Mouse (Mus musculus) limb, embryonic 13.5 days (tissue): ENCODE measurements around the gene Cask. TPM values are rescaled to one million over a fixed set of nuclear protein-coding genes. Genes with fewer than 3 reads are reported as not detected.

ENCODE experiments used
- ATAC-seq: fragments of 200-750 bp; cut with Nextera tagmentation; 2 replicates; pipeline ENCODE4 v1.8.0; 2017; ENCODE audit warnings: low read depth, moderate number of reproducible peaks, moderate TSS enrichment; ENCODE audit not compliant: low FRiP score
- H3K27ac ChIP-seq: fragments of 300-500 bp; sonication (generic); 2 replicates; pipeline ENCODE4 v1.5.1; 2015; ENCODE audit warnings: inconsistent platforms, mild to moderate bottlenecking, moderate library complexity
- H3K27me3 ChIP-seq: fragments of 300-500 bp; sonication (generic); 2 replicates; pipeline ENCODE4 v1.6.1; 2015; ENCODE audit warnings: mild to moderate bottlenecking, inconsistent platforms
- H3K36me3 ChIP-seq: fragments of 300-500 bp; sonication (generic); 2 replicates; pipeline ENCODE4 v1.6.1; 2015; ENCODE audit warnings: inconsistent platforms, mild to moderate bottlenecking, moderate library complexity
- H3K4me1 ChIP-seq: fragments of 300-500 bp; sonication (generic); 2 replicates; pipeline ENCODE4 v1.6.1; 2015; ENCODE audit warnings: inconsistent platforms
- H3K4me2 ChIP-seq: fragments of 300-500 bp; sonication (generic); replicated peaks from 2 replicates; pipeline ENCODE4 v1.6.1; 2015; ENCODE audit warnings: inconsistent platforms, mild to moderate bottlenecking, moderate library complexity
- H3K4me3 ChIP-seq: fragments of 300-500 bp; sonication (generic); 2 replicates; pipeline ENCODE4 v1.5.1; 2015; ENCODE audit warnings: moderate library complexity, mild to moderate bottlenecking, inconsistent platforms
- H3K9ac ChIP-seq: fragments of 300-500 bp; sonication (generic); 2 replicates; pipeline ENCODE4 v1.6.1; 2015; ENCODE audit warnings: mild to moderate bottlenecking, inconsistent platforms
- H3K9me3 ChIP-seq: fragments of 300-500 bp; sonication (generic); 2 replicates; pipeline ENCODE4 v1.6.1; 2016; ENCODE audit warnings: inconsistent platforms
- WGBS: fragments of 180-500 bp; shearing (Covaris S2); methylation state at CpG from one replicate; pipeline ENCODE4 v1.1.7; 2015; 5-methylcytosine and 5-hydroxymethylcytosine counted together
- polyA plus RNA-seq: library from polyadenylated mRNA; unstranded; fragments of >200 nt; fragmentation: Nextera tagmentation; extraction: Ambion mirVana; gene quantifications from 2 replicates; pipeline ENCODE4 v1.2.1, GENCODE M21; 2015

Gene Cask
- polyA plus RNA-seq, 1 experiment from 2014 or later: 20.4 TPM

DNA sequence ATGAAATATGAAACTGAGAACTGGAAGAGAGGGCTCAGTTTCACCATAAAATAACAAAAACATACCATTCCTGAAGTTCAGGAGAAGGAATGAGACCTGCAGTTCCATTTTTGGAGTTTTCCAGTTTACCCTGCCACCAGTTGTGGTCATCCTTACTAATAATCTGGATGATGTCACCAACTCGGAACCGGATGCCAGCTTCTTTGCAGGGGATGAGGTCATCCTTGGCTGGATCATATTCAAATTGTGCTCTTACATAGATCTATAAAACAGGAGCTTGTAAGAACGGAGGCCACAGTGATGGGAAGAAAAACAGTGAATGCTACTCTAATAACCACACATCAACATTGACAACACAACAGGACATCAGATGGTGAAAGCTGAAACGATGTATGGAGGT, 302.1 kb downstream of the Cask start:
- H3K9me3 ChIP-seq: no peaks in the 10 kb centered on the region
- H3K4me3 ChIP-seq: no peak overlapping the region
- no peak for ATAC-seq
- H3K36me3 ChIP-seq: peaks cover 1% of the 10 kb centered on the region; the same call in 1 of the 2 replicates
- H3K9ac ChIP-seq: no peak overlapping the region
- H3K27ac ChIP-seq: no peak overlapping the region
- H3K4me1 ChIP-seq: no peaks in the 10 kb centered on the region
- 80% methylated on average over 4 of the region's 4 CpGs for WGBS
- no peak overlapping the region for H3K4me2 ChIP-seq
- peaks cover 5% of the 10 kb centered on the region; the same call in 1 of the 2 replicates for H3K27me3 ChIP-seq

- ATAC-seq: no peak
- Histone ChIP-seq H3K4me3 (no peak overlapping the region), H3K9me3 (no peaks in the 10 kb centered on the region), H3K36me3 (no peaks in the 10 kb centered on the region; the same call in 1 of the 2 replicates), H3K4me2 (no peak overlapping the region), H3K27ac (no peak overlapping the region), H3K27me3 (peaks cover 25% of the 10 kb centered on the region; the same call in 1 of the 2 replicates), H3K4me1 (no peaks in the 10 kb centered on the region), H3K9ac (no peak overlapping the region)
- WGBS: 83% methylated on average over 8 of the region's 8 CpGs
Measured at GRCm38 (mm10) chrX:13521288-13521687, 329.9 kb downstream of the Cask start.

- Histone ChIP-seq H3K36me3 (no peaks in the 10 kb centered on the region; the same call in 1 of the 2 replicates), H3K27ac (no peak overlapping the region), H3K4me3 (no peak overlapping the region), H3K4me2 (no peak overlapping the region), H3K9ac (no peak overlapping the region), H3K27me3 (peaks cover 18% of the 10 kb centered on the region; the same call in 1 of the 2 replicates), H3K9me3 (no peaks in the 10 kb centered on the region), H3K4me1 (no peaks in the 10 kb centered on the region)
- no peak for ATAC-seq
- WGBS: 85% methylated on average over 4 of the region's 4 CpGs
Measured at GRCm38 (mm10) chrX:13520566-13520965, 330.6 kb downstream of the Cask start.

DNA sequence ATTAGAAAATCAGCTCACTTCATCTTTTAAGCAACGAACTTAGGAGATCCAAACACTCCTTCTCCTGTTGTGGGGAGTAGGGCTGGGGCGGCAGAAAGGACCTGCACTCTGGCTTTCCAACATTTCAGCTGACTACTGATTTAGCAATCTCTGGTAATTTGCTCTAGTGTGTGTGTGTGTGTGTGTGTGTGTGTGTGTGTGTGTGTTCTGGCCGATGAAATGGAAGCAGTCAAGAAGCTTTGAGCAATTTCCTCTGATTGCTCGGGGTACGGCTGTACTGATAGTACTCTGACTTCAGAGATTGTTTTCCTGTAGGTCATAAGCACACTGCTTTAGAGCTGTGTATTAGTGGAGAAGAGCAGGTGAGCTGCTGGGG, 331.8 kb downstream of the Cask start:
- Histone ChIP-seq H3K9ac (no peak overlapping the region), H3K4me1 (no peaks in the 10 kb centered on the region), H3K27ac (no peak overlapping the region), H3K27me3 (peaks cover 16% of the 10 kb centered on the region; the same call in 1 of the 2 replicates), H3K36me3 (no peaks in the 10 kb centered on the region), H3K4me3 (no peak overlapping the region), H3K9me3 (no peaks in the 10 kb centered on the region), H3K4me2 (no peak overlapping the region)
- ATAC-seq: no peak
- 88% methylated on average over 4 of the region's 5 CpGs for WGBS

- Histone ChIP-seq H3K9ac (no peak overlapping the region), H3K27me3 (peaks cover 16% of the 10 kb centered on the region; the same call in 1 of the 2 replicates), H3K4me1 (no peaks in the 10 kb centered on the region), H3K4me2 (no peak overlapping the region), H3K27ac (no peak overlapping the region), H3K9me3 (no peaks in the 10 kb centered on the region), H3K4me3 (no peak overlapping the region), H3K36me3 (no peaks in the 10 kb centered on the region)
- ATAC-seq: no peak
- WGBS: 88% methylated on average over 4 of the region's 4 CpGs
Measured at GRCm38 (mm10) chrX:13518781-13519407, 332.3 kb downstream of the Cask start.

DNA sequence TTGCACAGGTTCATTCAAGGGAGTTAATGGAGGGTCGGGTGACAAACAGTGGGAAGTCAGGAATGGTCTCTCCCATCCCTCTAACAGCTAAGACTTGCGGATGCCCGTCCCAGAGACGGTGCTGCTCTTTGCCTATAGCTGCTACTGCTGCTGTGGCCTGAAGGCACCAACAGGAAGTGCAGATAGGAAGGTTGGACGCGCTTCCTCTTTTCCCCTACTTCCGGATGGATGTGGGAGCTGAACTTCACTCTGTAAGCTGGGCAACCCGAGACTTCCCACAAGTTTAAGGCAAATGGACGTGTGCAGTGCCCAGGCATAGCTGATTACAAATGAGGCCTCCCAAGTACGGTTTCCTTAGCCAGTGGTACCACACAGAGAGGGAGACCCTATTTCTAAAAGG, 333.1 kb downstream of the Cask start:
- Histone ChIP-seq H3K9me3 (no peaks in the 10 kb centered on the region), H3K4me3 (no peak overlapping the region), H3K9ac (no peak overlapping the region), H3K27me3 (peaks cover 16% of the 10 kb centered on the region; the same call in 1 of the 2 replicates), H3K4me1 (no peaks in the 10 kb centered on the region), H3K36me3 (no peaks in the 10 kb centered on the region), H3K27ac (no peak overlapping the region), H3K4me2 (no peak overlapping the region)
- no peak for ATAC-seq
- WGBS: 76% methylated on average over 10 of the region's 10 CpGs

DNA sequence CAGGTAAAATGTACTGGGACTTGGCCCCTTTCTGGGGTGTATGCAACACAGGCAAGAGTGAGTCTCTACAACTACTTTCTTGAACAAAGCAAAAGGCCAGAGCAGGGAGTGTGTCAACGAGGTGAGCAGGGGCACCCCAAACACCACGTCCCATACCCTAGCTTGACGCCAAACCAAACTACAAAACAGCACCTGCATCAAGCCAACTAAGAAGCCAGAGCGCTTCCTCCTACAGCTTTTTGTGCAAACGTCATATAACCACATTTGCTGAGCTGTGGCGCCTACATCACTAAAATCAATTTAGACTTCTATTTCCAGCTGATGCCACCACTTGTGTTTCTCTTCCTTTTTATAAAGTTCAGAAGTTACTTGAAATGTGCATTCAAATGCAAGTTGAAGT, 334.7 kb downstream of the Cask start:
- Histone ChIP-seq H3K4me2 (no peak overlapping the region), H3K27ac (no peak overlapping the region), H3K4me1 (no peaks in the 10 kb centered on the region), H3K9me3 (no peaks in the 10 kb centered on the region), H3K27me3 (peaks cover 16% of the 10 kb centered on the region; the same call in 1 of the 2 replicates), H3K4me3 (no peak overlapping the region), H3K9ac (no peak overlapping the region), H3K36me3 (no peaks in the 10 kb centered on the region)
- 86% methylated on average over 6 of the region's 6 CpGs for WGBS
- ATAC-seq: no peak

- 80% methylated on average over 5 of the region's 5 CpGs for WGBS
- Histone ChIP-seq H3K9me3 (no peaks in the 10 kb centered on the region), H3K4me3 (no peak overlapping the region), H3K9ac (no peak overlapping the region), H3K36me3 (no peaks in the 10 kb centered on the region), H3K27me3 (peaks cover 16% of the 10 kb centered on the region; the same call in 1 of the 2 replicates), H3K4me2 (no peak overlapping the region), H3K27ac (no peak overlapping the region), H3K4me1 (no peaks in the 10 kb centered on the region)
- ATAC-seq: no peak
Measured at GRCm38 (mm10) chrX:13513864-13514263, 337.3 kb downstream of the Cask start.

GRCm38 (mm10) chrX:13513127-13513526, 338.0 kb downstream of the Cask start:
- no peak overlapping the region for H3K4me3 ChIP-seq
- H3K27ac ChIP-seq: no peak overlapping the region
- H3K4me1 ChIP-seq: no peaks in the 10 kb centered on the region
- H3K27me3 ChIP-seq: peaks cover 16% of the 10 kb centered on the region; the same call in 1 of the 2 replicates
- no peak overlapping the region for H3K9ac ChIP-seq
- no peak overlapping the region for H3K4me2 ChIP-seq
- 41% methylated on average over 2 of the region's 2 CpGs for WGBS
- no peaks in the 10 kb centered on the region for H3K9me3 ChIP-seq
- no peaks in the 10 kb centered on the region for H3K36me3 ChIP-seq
- ATAC-seq: no peak

GRCm38 (mm10) chrX:13506376-13506775, 344.8 kb downstream of the Cask start:
- 75% methylated on average over 2 of the region's 2 CpGs for WGBS
- no peak for ATAC-seq
- H3K4me3 ChIP-seq: no peak overlapping the region

GRCm38 (mm10) chrX:13504389-13504788, 346.8 kb downstream of the Cask start:
- H3K9me3 ChIP-seq: no peaks in the 10 kb centered on the region
- no peaks in the 10 kb centered on the region; the same call in 1 of the 2 replicates for H3K27me3 ChIP-seq
- no peaks in the 10 kb centered on the region for H3K36me3 ChIP-seq
- no peak overlapping the region for H3K4me3 ChIP-seq
- WGBS: 92% methylated on average over 7 of the region's 7 CpGs
- ATAC-seq: no peak
- H3K27ac ChIP-seq: no peak overlapping the region
- H3K4me1 ChIP-seq: no peaks in the 10 kb centered on the region
- H3K9ac ChIP-seq: no peak overlapping the region
- H3K4me2 ChIP-seq: no peak overlapping the region

More at GRCm38 (mm10) chrX:13506376-13506775, 344.8 kb downstream of the Cask start:
- no peak overlapping the region for H3K9ac ChIP-seq
- H3K27ac ChIP-seq: no peak overlapping the region
- H3K4me1 ChIP-seq: no peaks in the 10 kb centered on the region
- no peak overlapping the region for H3K4me2 ChIP-seq
- H3K36me3 ChIP-seq: no peaks in the 10 kb centered on the region
- no peaks in the 10 kb centered on the region; the same call in 1 of the 2 replicates for H3K27me3 ChIP-seq
- H3K9me3 ChIP-seq: no peaks in the 10 kb centered on the region

DNA sequence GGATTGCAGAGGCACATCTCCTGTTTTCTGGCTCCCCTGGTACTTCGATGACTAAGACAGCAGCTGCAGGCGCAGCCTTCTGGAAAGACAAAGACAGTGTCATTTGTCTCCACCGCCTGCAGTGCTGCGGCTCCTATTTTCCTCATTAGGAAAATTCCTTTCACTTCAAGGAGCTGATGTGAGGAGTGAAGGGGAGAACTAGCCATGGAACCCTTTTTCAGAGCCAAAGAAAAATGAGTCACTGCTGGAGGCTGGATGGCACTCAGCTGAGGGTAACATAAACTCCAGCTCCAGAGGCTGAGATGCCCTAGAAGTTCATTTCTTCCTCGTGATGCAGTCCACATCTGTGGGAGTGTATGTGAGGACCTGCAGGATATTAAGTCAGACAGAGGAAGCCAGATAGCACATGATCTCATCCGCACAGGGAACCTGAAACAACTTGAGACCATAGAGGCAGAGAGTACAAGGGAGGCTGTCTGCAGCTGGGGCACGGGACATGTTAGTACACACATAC, 348.2 kb downstream of the Cask start:
- no peak for ATAC-seq
- H3K27me3 ChIP-seq: no peaks in the 10 kb centered on the region; the same call in 1 of the 2 replicates
- no peak overlapping the region for H3K9ac ChIP-seq
- H3K9me3 ChIP-seq: no peaks in the 10 kb centered on the region
- no peak overlapping the region for H3K4me3 ChIP-seq
- H3K4me1 ChIP-seq: no peaks in the 10 kb centered on the region
- no peaks in the 10 kb centered on the region for H3K36me3 ChIP-seq
- H3K27ac ChIP-seq: no peak overlapping the region
- 56% methylated on average over 7 of the region's 7 CpGs for WGBS
- H3K4me2 ChIP-seq: no peak overlapping the region

- Histone ChIP-seq H3K9me3 (no peaks in the 10 kb centered on the region), H3K27me3 (no peaks in the 10 kb centered on the region; the same call in 1 of the 2 replicates), H3K4me1 (no peaks in the 10 kb centered on the region), H3K4me3 (no peak overlapping the region), H3K4me2 (no peak overlapping the region), H3K27ac (no peak overlapping the region), H3K36me3 (no peaks in the 10 kb centered on the region), H3K9ac (no peak overlapping the region)
- WGBS: 81% methylated on average over 4 of the region's 4 CpGs
- no peak for ATAC-seq
Measured at GRCm38 (mm10) chrX:13500284-13500683, 350.9 kb downstream of the Cask start.
